Mouse (Mus musculus) gastrocnemius, postnatal 4 days (tissue): ENCODE results near the gene Naglu. TPM values are rescaled to one million over a fixed set of nuclear protein-coding genes. Genes with fewer than 3 reads are reported as not detected.
A peak's percentile ranks its signal among the peaks of the same experiment; 100 is the strongest.
"Not testable (repeated sequence)": the region's sequence is repeated elsewhere in the genome, so short reads cannot be mapped to it uniquely, and the experiment has no call there.

Experiments used
- DNase-seq, 2 experiments: peaks; one replicate each; pipeline ENCODE4 v3.0.0; 2021 to 2022; ENCODE audit warnings: low spot score in 2 of 2, mixed read lengths in 2 of 2
- microRNA-seq: library from miRNA; unstranded; fragments of <30 nt; microRNA quantifications from one replicate; pipeline ENCODE4 v1.2.0, GENCODE M21; 2021
- total RNA-seq, 2 experiments: library from RNA; stranded (reverse); gene quantifications; 2 replicates each; pipeline ENCODE4 v1.2.3; 2021

The Naglu gene
- total RNA-seq, 2 experiments from 2014 or later = 11.4 to 12.8 TPM

DNA sequence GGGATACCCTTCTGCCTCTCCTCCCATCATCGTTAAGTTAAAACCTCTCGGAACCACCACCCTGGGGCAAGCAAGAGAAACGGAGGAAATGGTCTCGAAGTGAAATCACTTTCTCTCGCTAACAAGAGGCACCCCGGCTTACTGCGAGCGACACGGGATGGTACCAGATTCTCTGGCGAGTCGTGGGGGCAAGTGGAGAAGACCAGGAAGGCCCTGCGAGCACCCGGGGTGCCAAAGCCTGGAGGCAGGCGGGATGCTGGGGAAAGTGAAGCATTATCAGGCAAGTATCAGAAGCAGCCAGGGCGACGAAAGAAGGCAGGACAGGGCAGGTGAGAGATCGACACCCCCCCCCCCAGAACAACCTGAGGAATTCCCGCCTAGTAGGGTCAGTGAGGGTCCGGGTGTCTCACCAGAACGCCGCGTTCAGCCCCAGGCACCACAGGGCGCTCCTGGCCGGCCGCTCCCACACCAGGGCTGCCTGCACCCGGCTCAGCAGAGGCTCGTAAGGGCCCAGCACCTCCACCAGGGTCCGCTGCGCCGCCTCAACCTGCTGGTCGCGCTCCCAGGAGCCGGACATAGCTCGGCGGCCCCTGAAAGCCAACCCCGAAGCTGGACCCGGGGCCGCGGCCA lies 49.4 kb downstream of the Naglu start:
- peak in 1 of 2 experiments; percentile 30 for DNase-seq

DNA sequence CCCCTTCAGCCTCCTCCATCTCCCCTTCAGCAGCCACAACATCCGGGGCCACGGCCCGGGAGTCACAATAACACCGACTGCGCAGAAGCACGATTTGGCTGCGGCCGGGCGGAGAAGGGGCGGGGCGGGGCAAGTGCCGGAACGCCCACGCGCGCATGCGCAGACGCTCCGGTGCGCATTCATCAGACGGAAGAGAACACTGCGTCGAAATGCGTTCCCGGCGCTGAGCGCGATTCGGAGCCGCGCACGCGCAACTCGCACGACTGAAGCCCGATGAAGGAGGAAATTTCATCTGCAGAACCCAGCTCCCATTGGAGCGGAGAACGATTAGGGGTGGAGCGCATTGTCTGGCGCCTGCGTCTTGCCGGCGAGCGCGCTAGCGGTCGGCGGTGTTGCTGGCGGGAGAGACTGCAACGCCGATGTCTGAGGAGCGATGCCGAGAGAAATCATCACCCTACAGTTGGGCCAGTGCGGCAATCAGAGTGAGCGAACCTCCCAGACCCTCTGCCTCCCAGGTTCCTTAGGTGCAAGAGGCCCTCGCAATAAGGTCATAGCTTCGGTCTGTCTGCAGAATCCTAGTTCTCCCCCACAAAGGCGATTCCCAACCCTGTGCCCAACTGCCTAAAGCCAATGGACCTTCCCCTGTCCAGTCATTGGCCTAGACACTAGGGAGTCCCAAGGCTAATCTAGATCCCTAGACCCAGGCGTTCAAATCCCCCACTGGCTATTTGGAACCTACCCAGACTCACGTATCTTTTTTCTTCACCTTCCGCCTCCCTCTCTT lies 50.1 kb downstream of the Naglu start, which contains the start of the genes Retreg3 and Tubg1:
TSS of gene Retreg3 (minus strand) at position 133 of the 784 bp plus-strand sequence.
TSS of gene Tubg1 (plus strand) at position 178 of the 784 bp plus-strand sequence.
- DNase-seq = peak; percentile 99

DNA sequence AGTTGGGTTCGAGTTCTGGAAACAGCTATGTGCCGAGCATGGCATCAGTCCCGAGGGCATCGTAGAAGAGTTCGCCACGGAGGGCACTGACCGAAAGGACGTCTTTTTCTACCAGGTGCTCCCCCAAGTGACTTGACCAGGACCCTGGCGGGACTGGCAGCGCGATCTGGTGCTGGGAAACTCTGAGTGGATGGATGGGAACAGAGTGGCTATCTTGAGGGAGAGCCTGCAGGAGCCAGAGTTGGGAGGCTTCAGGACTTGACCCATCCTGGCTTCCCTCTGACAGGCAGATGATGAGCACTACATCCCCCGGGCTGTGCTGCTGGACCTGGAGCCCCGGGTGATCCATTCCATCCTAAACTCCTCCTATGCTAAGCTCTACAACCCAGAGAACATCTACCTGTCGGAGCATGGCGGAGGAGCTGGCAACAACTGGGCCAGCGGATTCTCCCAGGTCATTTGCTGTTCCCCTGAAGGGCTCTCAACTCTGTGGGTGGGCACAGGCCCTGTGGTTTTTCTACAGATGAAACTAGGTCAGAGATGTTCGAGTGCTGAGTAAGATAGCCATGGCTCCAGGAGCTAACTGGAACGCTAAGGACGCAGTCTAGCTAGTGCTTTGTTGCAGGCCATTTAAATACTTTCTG lies 50.9 kb downstream of the Naglu start:
- DNase-seq = no peak

DNA sequence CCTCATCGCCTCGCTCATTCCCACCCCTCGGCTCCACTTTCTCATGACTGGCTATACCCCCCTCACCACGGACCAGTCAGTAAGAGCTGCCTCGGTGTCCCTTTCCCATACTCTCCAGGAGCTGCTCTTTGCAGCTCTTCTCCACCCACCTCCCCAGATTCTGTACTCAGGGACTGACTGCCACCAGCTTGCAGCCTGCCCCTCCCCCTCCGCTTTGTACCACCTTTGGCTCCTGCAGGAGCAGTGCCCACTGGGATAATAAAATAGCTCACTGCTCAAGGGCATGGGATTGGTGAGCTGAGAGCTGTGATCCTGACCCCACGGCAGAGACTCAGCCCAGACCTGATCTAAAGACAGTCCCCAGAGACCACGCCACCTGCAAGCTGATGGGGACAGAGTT lies 54.7 kb downstream of the Naglu start:
- DNase-seq = not testable (repeated sequence)

DNA sequence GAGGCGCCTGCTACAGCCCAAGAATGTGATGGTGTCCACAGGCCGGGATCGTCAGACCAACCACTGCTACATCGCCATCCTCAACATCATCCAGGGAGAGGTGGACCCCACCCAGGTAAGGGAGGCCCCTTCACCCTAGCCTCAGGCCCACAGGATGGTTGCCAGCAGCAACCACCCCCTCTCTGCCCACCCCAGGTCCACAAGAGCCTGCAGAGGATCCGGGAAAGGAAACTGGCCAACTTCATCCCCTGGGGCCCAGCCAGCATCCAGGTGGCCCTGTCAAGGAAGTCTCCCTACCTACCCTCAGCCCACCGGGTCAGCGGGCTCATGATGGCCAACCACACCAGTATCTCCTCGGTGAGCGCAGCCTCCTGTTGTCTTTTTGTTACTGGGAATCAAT lies 55.2 kb downstream of the Naglu start:
- not testable (repeated sequence) for DNase-seq

DNA sequence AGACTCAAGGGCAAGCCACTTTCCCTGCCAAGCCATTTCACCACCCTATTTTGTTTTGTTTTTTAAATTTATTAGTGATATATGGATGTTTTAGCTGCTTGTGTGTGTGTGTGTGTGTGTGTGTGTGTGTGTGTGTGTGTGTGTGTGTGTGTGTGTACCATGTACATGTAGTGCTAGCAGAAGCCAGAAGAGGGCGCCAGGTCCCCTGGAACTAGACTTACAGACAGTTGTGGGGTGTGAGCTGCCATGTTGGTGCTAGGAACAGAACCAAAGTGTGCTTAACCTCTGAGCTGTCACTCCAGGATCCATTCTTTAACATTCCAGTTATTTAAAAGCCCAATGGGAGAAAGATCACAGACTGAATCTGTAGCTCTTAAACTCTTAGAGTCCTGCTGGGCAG lies 57.3 kb downstream of the Naglu start:
- no peak for DNase-seq

Small RNA genes within 50 kb of the gene (microRNA-seq; reads per million reads assigned to microRNA genes)
- not detected for gene Mir6928

Other genes starting within 250 kb of the Naglu start
- 10 to 100 TPM; 76.1 to 90.4 TPM for gene Stat5b, start 219.3 kb upstream of the Naglu start, total RNA-seq
- gene Stat5a, start 210.7 kb upstream of the Naglu start, total RNA-seq = 10 to 100 TPM; 35.6 to 41.4 TPM
- gene Stat3, start 130.5 kb upstream of the Naglu start, total RNA-seq = 10 to 100 TPM; 71.5 to 75.1 TPM
- 100 to 1,000 TPM; 385 to 413 TPM for gene Cavin1, start 99.1 kb upstream of the Naglu start, total RNA-seq
- 10 to 100 TPM; 70.3 to 73.5 TPM for gene Atp6v0a1, start 60.6 kb upstream of the Naglu start, total RNA-seq
- gene Hsd17b1, start 8.4 kb downstream of the Naglu start, total RNA-seq = under 1 TPM; 0.20 to 0.21 TPM
- gene Coasy, start 12.6 kb downstream of the Naglu start, total RNA-seq = 10 to 100 TPM; 15.1 to 17.8 TPM
- gene Mlx, start 17.3 kb downstream of the Naglu start, total RNA-seq = 10 to 100 TPM; 13.1 to 13.4 TPM
- 1 to 10 TPM; 4.9 to 6.2 TPM for gene Psmc3ip, start 25.4 kb downstream of the Naglu start, total RNA-seq
- 10 to 100 TPM; 41.6 to 42.9 TPM for gene Retreg3, start 49.9 kb downstream of the Naglu start, total RNA-seq
- 10 to 100 TPM; 39.3 to 42.1 TPM for gene Tubg1, start 49.9 kb downstream of the Naglu start, total RNA-seq
- gene Tubg2, start 85.9 kb downstream of the Naglu start, total RNA-seq = 1 to 10 TPM; 6.8 TPM
- gene Cntnap1, start 100.5 kb downstream of the Naglu start, total RNA-seq = 1 to 10 TPM; 3.2 to 4.1 TPM
- gene Plekhh3, start 101.3 kb downstream of the Naglu start, total RNA-seq = 10 to 100 TPM; 39.5 to 41.4 TPM
- gene Ccr10, start 105.4 kb downstream of the Naglu start, total RNA-seq = under 1 TPM; 0.36 to 0.37 TPM
- 10 to 100 TPM; 19.3 to 24.6 TPM for gene Ezh1, start 156.5 kb downstream of the Naglu start, total RNA-seq
- 10 to 100 TPM; 82.6 to 85.8 TPM for gene Ramp2, start 176.0 kb downstream of the Naglu start, total RNA-seq
- gene Vps25, start 183.7 kb downstream of the Naglu start, total RNA-seq = 10 to 100 TPM; 48.6 to 48.8 TPM
- gene Wnk4, start 190.6 kb downstream of the Naglu start, total RNA-seq = 1 to 10 TPM in 1 of 2 experiments, under 1 TPM in 1; 0.83 to 1.7 TPM
- under 1 TPM; 0.32 to 0.39 TPM for gene Cntd1, start 209.0 kb downstream of the Naglu start, total RNA-seq
- 10 to 100 TPM; 59.8 to 71.2 TPM for gene Coa3, start 209.1 kb downstream of the Naglu start, total RNA-seq
- 10 to 100 TPM; 82.5 to 86.9 TPM for gene Becn1, start 232.3 kb downstream of the Naglu start, total RNA-seq
- 10 to 100 TPM; 62.6 to 84.7 TPM for gene Psme3, start 246.2 kb downstream of the Naglu start, total RNA-seq